In genomic region chr2:94178321-94179029, GRCm38 (mm10) we compare ENCODE assay signal across 8 mouse cellular contexts. TPM values are rescaled to one million over a fixed set of nuclear protein-coding genes. Genes with fewer than 3 reads are reported as not detected.
DNase-seq lines count a peak whose midpoint lies in the region; ATAC-seq and TF ChIP-seq lines count a peak whose summit lies in the region.

No protein-coding gene starts in this region.

- DNase-seq in gastrocnemius, postnatal 10 days: peak; percentile 88
- DNase-seq in left cerebral cortex, postnatal 10 days (ENCODE audit: extremely low spot score in 1 of 2, low spot score in 2 of 2): peak; percentile 82 to 89
- peak; percentile 89 for DNase-seq in right cerebral cortex, postnatal 25 days
- DNase-seq in urinary bladder, postnatal 4 days (ENCODE audit: low spot score in 2 of 2): peak; percentile 72 to 83

- TF ChIP-seq CTCF in cortical plate, adult 2 months (IDR thresholded peaks at IDR 0.05; ENCODE audit: extremely low read depth, insufficient read depth, low read length): no peak

- peaks cover 1% of the 10 kb centered on the region; the same call in 1 of the 2 replicates for H3K4me1 ChIP-seq in cortical plate, adult 2 months (ENCODE audit: control insufficient read depth, insufficient read depth, low read length)

- intact Hi-C loops in left cerebral cortex, postnatal 10 days (cut with DNase I): no loop called here

- peak; percentile 99 for ATAC-seq in activated CD4-positive, CD25-positive, alpha-beta regulatory T cell, adult 4 months
- peak; percentile 99 for ATAC-seq in inflammation-experienced regulatory T-cells, adult 6 months
- ATAC-seq in megakaryocyte-erythroid progenitor cell, adult 5-6 weeks (replicated peaks; ENCODE audit: low FRiP score, low TSS enrichment, poor library complexity, severe bottlenecking): peak; percentile 99

- no peak for TF ChIP-seq POLR2A in cortical plate, adult 2 months (IDR thresholded peaks at IDR 0.05; ENCODE audit: extremely low read depth, insufficient read depth, low read length)

- H3K27ac ChIP-seq in cortical plate, adult 2 months (ENCODE audit: insufficient read depth, low read length): no peak overlapping the region

- peak overlapping the region; percentile 81 for H3K4me3 ChIP-seq in cortical plate, adult 2 months (ENCODE audit: insufficient read depth, low read length)

RNA-seq across cellular contexts. Expression of gene Hsd17b12, which starts 20.7 kb away (rescaled TPM):
- polyA plus RNA-seq in activated CD4-positive, CD25-positive, alpha-beta regulatory T cell, adult 4 months (2017; shearing (Covaris generic)): 10 to 100 TPM; 72.0 to 73.4 TPM
- 65.0 and 65.5 TPM in 2 replicates for polyA plus RNA-seq in cortical plate, adult 2 months (2012; rRNA removed)
- total RNA-seq in gastrocnemius, postnatal 10 days (2021): 10 to 100 TPM; 17.8 to 18.2 TPM
- 10 to 100 TPM; 66.8 to 83.9 (median 72.2) TPM for polyA plus RNA-seq in inflammation-experienced regulatory T-cells, adult 6 months (2017; shearing (Covaris generic))
- 10 to 100 TPM; 75.3 to 78.2 TPM for total RNA-seq in left cerebral cortex, postnatal 10 days (2021)
- total RNA-seq in megakaryocyte-erythroid progenitor cell, adult 5-6 weeks (2014; fragmentation: Nextera tagmentation): 35.1 and 46.4 TPM in 2 replicates
- total RNA-seq in megakaryocyte-erythroid progenitor cell, adult 5-6 weeks (2017): 91.7 and 103 TPM in 2 replicates
